Mouse (Mus musculus): ENCODE measurements around the gene Pus7.
A peak's percentile ranks its signal among the peaks of the same experiment; 100 is the strongest.

Pus7 gene

GRCm38 (mm10) chr5:23782931-23783877 is at the start of gene Pus7:
Gene Pus7, minus strand, starts transcription at chr5:23783711.
- peak; percentile 93 for DNase-seq (ENCODE audit: low read depth, low spot score)

- no peak for DNase-seq (ENCODE audit: low read depth, low spot score)
Observed at GRCm38 (mm10) chr5:23830897-23831752, 47.6 kb upstream of the Pus7 start.

GRCm38 (mm10) chr5:23826321-23827004 is 43.0 kb upstream of the Pus7 start:
- DNase-seq (ENCODE audit: low read depth, low spot score) = peak; percentile 82

GRCm38 (mm10) chr5:23824171-23824733 is 40.7 kb upstream of the Pus7 start:
- DNase-seq (ENCODE audit: low read depth, low spot score) = no peak

GRCm38 (mm10) chr5:23822306-23822705 is 38.8 kb upstream of the Pus7 start:
- no peak for DNase-seq (ENCODE audit: low read depth, low spot score)

- no peak for DNase-seq (ENCODE audit: low read depth, low spot score)
Observed at GRCm38 (mm10) chr5:23816681-23817080, 33.2 kb upstream of the Pus7 start.

- DNase-seq (ENCODE audit: low read depth, low spot score) = peak; percentile 34
Observed at GRCm38 (mm10) chr5:23814841-23815240, 31.3 kb upstream of the Pus7 start.

GRCm38 (mm10) chr5:23792726-23793125 is 9.2 kb upstream of the Pus7 start:
- no peak for DNase-seq (ENCODE audit: low read depth, low spot score)

GRCm38 (mm10) chr5:23789078-23789612 is 5.6 kb upstream of the Pus7 start:
- DNase-seq (ENCODE audit: low read depth, low spot score) = peak; percentile 14

- DNase-seq (ENCODE audit: low read depth, low spot score) = no peak
Observed at GRCm38 (mm10) chr5:23788390-23788830, 4.9 kb upstream of the Pus7 start.

- DNase-seq (ENCODE audit: low read depth, low spot score) = peak; percentile 94
Observed at GRCm38 (mm10) chr5:23787536-23788389, 4.3 kb upstream of the Pus7 start, which contains the start of gene Rint1. Gene Rint1, plus strand, starts transcription at chr5:23787711.

- peak; percentile 33 for DNase-seq (ENCODE audit: low read depth, low spot score)
Observed at GRCm38 (mm10) chr5:23782051-23782810, 1.3 kb downstream of the Pus7 start.

- DNase-seq (ENCODE audit: low read depth, low spot score) = no peak
Observed at GRCm38 (mm10) chr5:23781172-23781571, 2.3 kb downstream of the Pus7 start.

- no peak for DNase-seq (ENCODE audit: low read depth, low spot score)
Observed at GRCm38 (mm10) chr5:23780516-23780915, 3.0 kb downstream of the Pus7 start.

- DNase-seq (ENCODE audit: low read depth, low spot score) = no peak
Observed at GRCm38 (mm10) chr5:23774186-23774585, 9.3 kb downstream of the Pus7 start.

GRCm38 (mm10) chr5:23771105-23771504 is 12.4 kb downstream of the Pus7 start:
- DNase-seq (ENCODE audit: low read depth, low spot score) = no peak

- no peak for DNase-seq (ENCODE audit: low read depth, low spot score)
Observed at GRCm38 (mm10) chr5:23764557-23764956, 19.0 kb downstream of the Pus7 start.

- no peak for DNase-seq (ENCODE audit: low read depth, low spot score)
Observed at GRCm38 (mm10) chr5:23762531-23762930, 21.0 kb downstream of the Pus7 start.

- DNase-seq (ENCODE audit: low read depth, low spot score) = peak; percentile 34
Observed at GRCm38 (mm10) chr5:23758633-23759032, 24.9 kb downstream of the Pus7 start.
